Mouse (Mus musculus): ENCODE measurements at regions not wholly inside any gene's neighbourhood (a gene's known extent, or its start where the extent isn't known, plus 50 kb on each side); places are given as distances from the start of the nearest gene placed in this dataset. TPM values are rescaled to one million over a fixed set of nuclear protein-coding genes. Genes with fewer than 3 reads are reported as not detected.

Small RNAs in the stretch of these regions (microRNA-seq; reads per million reads assigned to microRNA genes)
- gene Mir5118: not detected

All from heart, embryonic 10.5 days (tissue).